Mouse (Mus musculus) adrenal gland, postnatal 25 days (tissue): ENCODE data around the gene Togaram2. TPM values are rescaled to one million over a fixed set of nuclear protein-coding genes. Genes with fewer than 3 reads are reported as not detected.

Source experiments
- DNase-seq: peaks from one replicate; pipeline ENCODE4 v3.0.0; 2021; ENCODE audit warnings: mixed read lengths
- total RNA-seq: library from RNA; stranded (reverse); gene quantifications from 2 replicates; pipeline ENCODE4 v1.2.3, GENCODE M21; 2021

Gene Togaram2
- total RNA-seq, 1 experiment from 2014 or later, result 0.09 TPM

- no peak for DNase-seq
Measured at GRCm38 (mm10) chr17:71682379-71682778, 9.3 kb downstream of the Togaram2 start.

GRCm38 (mm10) chr17:71683281-71683680, 10.2 kb downstream of the Togaram2 start:
- DNase-seq, result no peak

GRCm38 (mm10) chr17:71684103-71684608, 11.1 kb downstream of the Togaram2 start:
- DNase-seq, result peak; percentile 21

GRCm38 (mm10) chr17:71687436-71687835, 14.4 kb downstream of the Togaram2 start:
- DNase-seq, result no peak

- no peak for DNase-seq
Measured at GRCm38 (mm10) chr17:71689903-71690302, 16.8 kb downstream of the Togaram2 start.

GRCm38 (mm10) chr17:71691361-71691875, 18.4 kb downstream of the Togaram2 start:
- no peak for DNase-seq

GRCm38 (mm10) chr17:71693313-71693712, 20.3 kb downstream of the Togaram2 start:
- no peak for DNase-seq

GRCm38 (mm10) chr17:71693780-71694179, 20.7 kb downstream of the Togaram2 start:
- DNase-seq, result peak; percentile 24

GRCm38 (mm10) chr17:71695151-71695550, 22.1 kb downstream of the Togaram2 start:
- no peak for DNase-seq

- no peak for DNase-seq
Measured at GRCm38 (mm10) chr17:71695716-71696315, 22.8 kb downstream of the Togaram2 start.

- DNase-seq, result no peak
Measured at GRCm38 (mm10) chr17:71696396-71696795, 23.3 kb downstream of the Togaram2 start.

GRCm38 (mm10) chr17:71697896-71698618, 25.0 kb downstream of the Togaram2 start:
- no peak for DNase-seq

GRCm38 (mm10) chr17:71698619-71698956, 25.5 kb downstream of the Togaram2 start:
- DNase-seq, result no peak

GRCm38 (mm10) chr17:71705113-71705512, 32.1 kb downstream of the Togaram2 start:
- DNase-seq, result no peak

GRCm38 (mm10) chr17:71705550-71706480, 32.8 kb downstream of the Togaram2 start:
- no peak for DNase-seq

- no peak for DNase-seq
Measured at GRCm38 (mm10) chr17:71707715-71708114, 34.7 kb downstream of the Togaram2 start.

GRCm38 (mm10) chr17:71712279-71712678, 39.2 kb downstream of the Togaram2 start:
- DNase-seq, result peak; percentile 48

- no peak for DNase-seq
Measured at GRCm38 (mm10) chr17:71715034-71715433, 42.0 kb downstream of the Togaram2 start.

GRCm38 (mm10) chr17:71717881-71718625, 45.0 kb downstream of the Togaram2 start:
- no peak for DNase-seq

GRCm38 (mm10) chr17:71720434-71720833, 47.4 kb downstream of the Togaram2 start:
- DNase-seq, result no peak

- DNase-seq, result peak; percentile 26
Measured at GRCm38 (mm10) chr17:71721019-71721418, 48.0 kb downstream of the Togaram2 start.

GRCm38 (mm10) chr17:71730655-71731054, 57.6 kb downstream of the Togaram2 start:
- DNase-seq, result no peak
